Mouse (Mus musculus): ENCODE results near the gene Ndufa10. TPM values are rescaled to one million over a fixed set of nuclear protein-coding genes. Genes with fewer than 3 reads are reported as not detected.

The Ndufa10 gene
- polyA plus RNA-seq, 2 experiments = 44.0 to 153 TPM

DNA sequence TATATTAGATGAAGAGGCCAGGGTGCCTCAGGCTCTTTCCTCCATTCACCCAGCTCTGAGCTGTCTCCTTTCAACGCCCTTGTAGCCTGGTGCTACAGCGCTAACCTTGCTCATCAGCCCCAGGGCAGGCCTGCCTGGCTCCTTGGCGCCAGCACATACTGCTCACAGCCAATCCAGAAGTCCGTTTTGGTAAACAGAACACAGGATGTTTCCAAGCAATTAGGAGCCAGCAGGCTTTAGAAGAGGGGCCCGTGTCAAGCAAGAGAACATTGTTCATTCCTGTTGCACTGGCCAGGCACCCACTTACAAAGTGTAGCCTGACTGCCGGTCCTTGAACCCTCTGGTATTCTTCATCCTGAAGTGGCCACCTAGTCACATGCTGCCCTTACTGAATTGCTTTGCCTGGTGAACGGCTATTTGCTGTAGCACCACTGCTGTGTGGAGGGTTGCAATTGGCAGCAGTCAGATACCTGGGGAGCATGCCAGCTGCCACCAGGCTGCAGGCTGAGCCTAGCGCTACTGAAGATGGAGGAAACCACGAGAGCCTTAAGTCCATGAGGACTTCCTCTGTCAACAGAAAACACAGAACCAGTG is 35.9 kb downstream of the Ndufa10 start:
- WGBS (ENCODE audit: insufficient replicate concordance) = 41% methylated on average over 9 of the region's 9 CpGs
- H3K9me3 ChIP-seq (ENCODE audit: control insufficient read depth, low read length) = no peaks in the 10 kb centered on the region
- ATAC-seq (ENCODE audit: insufficient read depth) (no peak), DNase-seq (ENCODE audit: low read depth in 3 of 3, low spot score in 3 of 3) (no peak)
- no peaks in the 10 kb centered on the region for H3K27me3 ChIP-seq (ENCODE audit: control insufficient read depth, insufficient read depth, low read length)
- TF ChIP-seq CTCF (IDR thresholded peaks at IDR 0.05; ENCODE audit: low read depth) (no peak), EP300 (IDR thresholded peaks at IDR 0.05; ENCODE audit: low read depth) (no peak)
- H3K4me2 ChIP-seq (ENCODE audit: low read depth) = no peak overlapping the region
- H3K36me3 ChIP-seq (replicated peaks; ENCODE audit: control insufficient read depth, insufficient read depth, low read depth) = peaks cover 3% of the 10 kb centered on the region
- no peak overlapping the region for H3K27ac ChIP-seq
- H3K4me1 ChIP-seq (replicated peaks; ENCODE audit: control insufficient read depth in 2 of 2, insufficient read depth in 2 of 2, low read length in 1 of 2) = peaks cover 0 to 6% of the 10 kb centered on the region in 2 experiments; a peak in 2 of 4 replicates
- no peak overlapping the region for H3K9ac ChIP-seq (replicated peaks)
- no peak overlapping the region for H3K4me3 ChIP-seq (ENCODE audit: insufficient read depth in 1 of 2, low read depth in 2 of 2, low read length in 2 of 2)

DNA sequence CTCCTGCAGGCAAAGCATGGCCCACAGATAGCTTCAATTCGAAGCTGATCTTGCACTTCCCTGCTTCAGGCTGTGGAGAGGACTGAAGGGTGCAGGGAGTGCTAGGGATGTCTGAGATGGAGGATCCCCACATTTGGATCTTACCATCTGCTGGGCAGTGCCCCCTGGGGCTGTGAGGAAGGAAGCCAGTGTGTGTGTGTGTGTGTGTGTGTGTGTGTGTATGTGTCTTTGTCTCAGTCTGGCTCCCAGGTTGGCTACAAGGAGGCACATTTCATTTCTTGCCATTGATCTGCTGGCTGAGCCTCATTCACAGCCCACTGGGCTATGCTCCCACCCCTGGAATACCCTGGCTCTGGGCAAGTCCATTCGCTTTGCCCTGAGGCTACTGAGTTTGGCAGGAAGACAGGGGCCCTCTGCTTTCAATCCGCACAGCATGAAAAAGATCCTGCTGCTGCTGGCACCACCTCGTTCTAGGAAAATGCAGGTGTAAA is 36.8 kb downstream of the Ndufa10 start:
- Histone ChIP-seq H3K4me1 (replicated peaks; ENCODE audit: control insufficient read depth in 2 of 2, insufficient read depth in 2 of 2, low read length in 1 of 2) (peaks cover 0 to 3% of the 10 kb centered on the region in 2 experiments; a peak in 2 of 4 replicates), H3K4me3 (ENCODE audit: insufficient read depth in 1 of 2, low read depth in 2 of 2, low read length in 2 of 2) (no peak overlapping the region), H3K9ac (replicated peaks) (no peak overlapping the region), H3K4me2 (ENCODE audit: low read depth) (no peak overlapping the region), H3K9me3 (ENCODE audit: control insufficient read depth, low read length) (no peaks in the 10 kb centered on the region), H3K36me3 (replicated peaks; ENCODE audit: control insufficient read depth, insufficient read depth, low read depth) (peaks cover 3% of the 10 kb centered on the region), H3K27me3 (ENCODE audit: control insufficient read depth, insufficient read depth, low read length) (no peaks in the 10 kb centered on the region), H3K27ac (no peak overlapping the region)
- ATAC-seq (ENCODE audit: insufficient read depth) = no peak
- DNase-seq (ENCODE audit: low read depth in 3 of 3, low spot score in 3 of 3) = no peak
- no peak for TF ChIP-seq EP300 (IDR thresholded peaks at IDR 0.05; ENCODE audit: low read depth)
- TF ChIP-seq CTCF (IDR thresholded peaks at IDR 0.05; ENCODE audit: low read depth) = no peak
- 58% methylated on average over 4 of the region's 4 CpGs for WGBS (ENCODE audit: insufficient replicate concordance)

DNA sequence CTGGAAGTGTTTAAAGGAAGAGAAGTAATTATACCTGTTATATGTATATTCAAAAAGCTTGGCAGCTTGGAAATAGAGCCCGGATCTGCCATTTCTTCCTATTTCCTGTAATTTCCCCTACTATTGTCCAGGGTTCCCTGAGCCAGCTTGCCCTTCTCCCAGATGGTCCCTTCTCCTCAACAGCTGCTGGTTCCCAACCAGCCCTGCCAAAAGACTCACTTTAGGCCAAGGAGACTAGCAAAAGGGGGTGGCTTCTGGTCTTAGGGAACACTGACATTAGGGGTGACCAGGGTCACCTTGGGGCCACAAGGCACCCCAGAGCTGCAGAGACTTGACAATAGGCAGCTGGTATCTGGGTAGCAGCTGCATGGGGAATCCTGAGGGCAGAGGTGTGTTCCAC is 38.7 kb downstream of the Ndufa10 start:
- no peak overlapping the region for H3K4me2 ChIP-seq (ENCODE audit: low read depth)
- ATAC-seq (ENCODE audit: insufficient read depth) (no peak), DNase-seq (ENCODE audit: low read depth in 3 of 3, low spot score in 3 of 3) (no peak)
- no peak for TF ChIP-seq CTCF (IDR thresholded peaks at IDR 0.05; ENCODE audit: low read depth)
- TF ChIP-seq EP300 (IDR thresholded peaks at IDR 0.05; ENCODE audit: low read depth) = no peak
- H3K9me3 ChIP-seq (ENCODE audit: control insufficient read depth, low read length) = no peaks in the 10 kb centered on the region
- no peaks in the 10 kb centered on the region for H3K27me3 ChIP-seq (ENCODE audit: control insufficient read depth, insufficient read depth, low read length)
- H3K27ac ChIP-seq = no peak overlapping the region
- H3K36me3 ChIP-seq (replicated peaks; ENCODE audit: control insufficient read depth, insufficient read depth, low read depth) = peaks cover 3% of the 10 kb centered on the region
- H3K4me3 ChIP-seq (ENCODE audit: insufficient read depth in 1 of 2, low read depth in 2 of 2, low read length in 2 of 2) = no peak overlapping the region
- no peaks in the 10 kb centered on the region for H3K4me1 ChIP-seq (replicated peaks; ENCODE audit: control insufficient read depth in 2 of 2, insufficient read depth in 2 of 2, low read length in 1 of 2)
- WGBS (ENCODE audit: insufficient replicate concordance) = 64% methylated on average over 1 of the region's 1 CpGs
- H3K9ac ChIP-seq (replicated peaks) = no peak overlapping the region

DNA sequence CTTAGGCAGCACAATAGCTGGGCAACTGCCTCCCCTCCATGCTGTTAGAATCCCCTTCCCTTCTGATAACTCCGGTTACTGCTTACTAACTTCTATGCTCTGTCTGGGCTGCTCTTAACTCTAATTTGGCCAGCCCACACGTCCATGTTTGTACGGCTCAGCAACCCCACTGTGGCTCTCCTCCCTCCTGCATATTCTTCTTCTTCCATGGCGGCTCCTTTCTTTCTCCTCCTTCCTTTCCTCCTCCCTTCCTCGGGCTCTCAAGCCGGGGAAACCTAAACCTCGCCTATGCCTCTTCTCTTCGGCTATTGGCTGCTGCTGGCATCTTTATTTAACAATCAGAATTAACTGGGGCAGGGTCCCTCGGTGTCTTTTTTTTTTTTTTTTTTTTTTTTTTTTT is 40.9 kb downstream of the Ndufa10 start:
- DNase-seq (ENCODE audit: low read depth in 3 of 3, low spot score in 3 of 3) (no peak), ATAC-seq (ENCODE audit: insufficient read depth) (no peak)
- 56% methylated on average over 9 of the region's 9 CpGs for WGBS (ENCODE audit: insufficient replicate concordance)
- no peak overlapping the region for H3K9ac ChIP-seq (replicated peaks)
- no peak overlapping the region for H3K4me2 ChIP-seq (ENCODE audit: low read depth)
- H3K27me3 ChIP-seq (ENCODE audit: control insufficient read depth, insufficient read depth, low read length) = no peaks in the 10 kb centered on the region
- H3K4me1 ChIP-seq (replicated peaks; ENCODE audit: control insufficient read depth in 2 of 2, insufficient read depth in 2 of 2, low read length in 1 of 2) = no peaks in the 10 kb centered on the region
- H3K36me3 ChIP-seq (replicated peaks; ENCODE audit: control insufficient read depth, insufficient read depth, low read depth) = no peaks in the 10 kb centered on the region
- H3K27ac ChIP-seq = no peak overlapping the region
- no peak for TF ChIP-seq EP300 (IDR thresholded peaks at IDR 0.05; ENCODE audit: low read depth)
- TF ChIP-seq CTCF (IDR thresholded peaks at IDR 0.05; ENCODE audit: low read depth) = no peak
- no peaks in the 10 kb centered on the region for H3K9me3 ChIP-seq (ENCODE audit: control insufficient read depth, low read length)
- H3K4me3 ChIP-seq (ENCODE audit: insufficient read depth in 1 of 2, low read depth in 2 of 2, low read length in 2 of 2) = no peak overlapping the region

DNA sequence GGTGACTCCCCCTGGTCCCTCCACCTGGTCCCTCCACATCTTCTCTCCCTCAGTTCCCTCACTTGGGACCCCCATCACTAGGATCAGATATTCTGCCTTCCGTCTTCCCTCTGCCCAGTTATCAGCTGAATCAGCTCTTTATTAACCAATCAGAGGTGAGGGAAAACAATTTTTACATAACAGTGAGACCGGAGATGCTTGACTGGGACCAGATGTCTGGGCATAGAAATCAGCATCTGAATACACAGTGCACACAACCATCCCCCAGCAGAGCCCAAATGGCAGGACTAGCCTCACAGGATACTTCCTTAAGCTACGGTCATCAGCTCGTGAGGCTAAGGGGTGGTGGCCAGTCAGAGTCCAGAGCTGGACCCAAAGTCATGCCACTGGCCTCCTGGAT is 41.6 kb downstream of the Ndufa10 start:
- Histone ChIP-seq H3K4me3 (ENCODE audit: insufficient read depth in 1 of 2, low read depth in 2 of 2, low read length in 2 of 2) (no peak overlapping the region), H3K9me3 (ENCODE audit: control insufficient read depth, low read length) (no peaks in the 10 kb centered on the region), H3K9ac (replicated peaks) (no peak overlapping the region), H3K4me2 (ENCODE audit: low read depth) (no peak overlapping the region), H3K27ac (no peak overlapping the region), H3K27me3 (ENCODE audit: control insufficient read depth, insufficient read depth, low read length) (no peaks in the 10 kb centered on the region), H3K4me1 (replicated peaks; ENCODE audit: control insufficient read depth in 2 of 2, insufficient read depth in 2 of 2, low read length in 1 of 2) (no peaks in the 10 kb centered on the region), H3K36me3 (replicated peaks; ENCODE audit: control insufficient read depth, insufficient read depth, low read depth) (no peaks in the 10 kb centered on the region)
- WGBS (ENCODE audit: insufficient replicate concordance) = 54% methylated on average over 4 of the region's 4 CpGs
- no peak for TF ChIP-seq EP300 (IDR thresholded peaks at IDR 0.05; ENCODE audit: low read depth)
- no peak for TF ChIP-seq CTCF (IDR thresholded peaks at IDR 0.05; ENCODE audit: low read depth)
- no peak for ATAC-seq (ENCODE audit: insufficient read depth)
- DNase-seq (ENCODE audit: low read depth in 3 of 3, low spot score in 3 of 3) = no peak

Data from liver, embryonic 14.5 days (tissue).